Mouse (Mus musculus) right cerebral cortex, adult 2 months (tissue): ENCODE measurements around the gene Cdkal1.

Experiments
- DNase-seq, 2 experiments: peaks; one replicate each; pipeline ENCODE4 v3.0.0; 2021 to 2022; ENCODE audit warnings: low spot score in 2 of 2

Gene Cdkal1

DNA sequence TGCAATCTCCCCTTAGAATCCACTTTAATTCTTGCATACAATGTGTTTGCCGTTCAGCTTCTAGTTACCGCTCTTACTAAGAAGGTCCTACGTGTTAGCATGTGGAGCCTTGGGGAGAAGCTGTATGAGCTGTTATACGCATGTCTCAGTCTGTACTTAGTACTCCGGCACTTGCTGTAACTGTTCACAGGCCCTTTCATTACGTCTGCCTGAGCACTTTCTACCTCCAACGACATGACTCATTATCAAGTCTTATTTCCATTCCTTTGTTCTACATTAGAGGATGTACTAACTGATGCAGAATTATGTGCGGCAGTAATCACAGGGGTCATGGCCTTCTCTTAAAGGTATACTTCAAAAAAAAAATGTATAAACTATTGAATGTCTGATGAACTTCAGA lies 89.1 kb downstream of the Cdkal1 start:
- no peak for DNase-seq

DNA sequence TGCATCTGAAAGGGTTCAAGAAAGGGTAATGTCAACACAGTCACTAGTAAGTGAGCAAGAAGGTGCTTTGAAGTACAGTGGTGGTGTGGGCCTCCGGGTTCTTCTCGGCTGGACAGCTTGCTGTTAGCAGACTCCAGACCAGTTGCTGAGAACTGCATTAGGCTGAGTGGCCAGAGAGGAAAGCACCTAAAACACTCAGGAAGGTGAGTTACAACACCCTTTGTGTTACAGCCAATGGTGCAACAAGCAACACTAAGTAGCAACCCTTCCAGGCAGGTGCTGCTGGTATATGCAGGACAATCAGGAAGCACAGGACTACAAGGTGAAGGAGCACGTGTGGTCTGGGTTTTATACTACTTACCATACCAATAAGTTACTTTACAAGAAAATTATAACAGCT lies 90.2 kb downstream of the Cdkal1 start:
- no peak for DNase-seq

DNA sequence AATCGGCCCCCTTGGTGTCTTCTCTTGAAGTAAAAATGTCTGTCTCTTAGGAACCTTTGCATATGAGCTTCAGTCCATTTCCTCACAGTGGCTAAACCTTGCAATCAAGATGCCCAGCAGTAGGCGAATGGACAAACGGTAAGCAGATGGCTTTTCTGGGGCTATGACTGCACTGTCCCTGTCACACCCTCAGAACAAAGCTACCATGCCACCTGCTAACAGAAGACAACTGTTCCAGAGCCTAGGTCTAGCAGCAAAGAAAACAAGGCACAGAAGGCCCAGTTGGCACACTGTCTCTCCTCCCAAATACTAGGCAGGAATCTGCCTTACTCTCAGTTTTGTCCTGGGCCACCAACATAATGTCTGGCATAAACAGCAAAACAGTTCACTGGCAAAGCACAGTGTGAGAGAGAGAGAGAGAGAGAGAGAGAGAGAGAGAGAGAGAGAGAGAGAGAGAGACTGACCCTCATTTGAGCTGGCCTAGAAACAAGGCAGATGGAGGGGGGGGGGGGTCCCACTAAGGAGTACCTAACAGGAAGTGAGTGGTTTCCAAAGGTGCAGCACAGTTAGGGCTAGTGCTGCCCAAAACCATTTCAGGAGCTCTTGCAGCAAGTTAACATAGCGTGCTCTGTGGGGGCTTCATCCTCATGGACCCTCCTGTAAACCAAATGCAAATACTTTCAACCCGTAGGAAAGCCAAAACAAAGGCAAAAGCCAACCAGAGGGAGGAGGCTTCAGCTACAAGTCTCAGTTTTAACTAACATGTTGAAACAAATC lies 95.6 kb downstream of the Cdkal1 start:
- DNase-seq = no peak

DNA sequence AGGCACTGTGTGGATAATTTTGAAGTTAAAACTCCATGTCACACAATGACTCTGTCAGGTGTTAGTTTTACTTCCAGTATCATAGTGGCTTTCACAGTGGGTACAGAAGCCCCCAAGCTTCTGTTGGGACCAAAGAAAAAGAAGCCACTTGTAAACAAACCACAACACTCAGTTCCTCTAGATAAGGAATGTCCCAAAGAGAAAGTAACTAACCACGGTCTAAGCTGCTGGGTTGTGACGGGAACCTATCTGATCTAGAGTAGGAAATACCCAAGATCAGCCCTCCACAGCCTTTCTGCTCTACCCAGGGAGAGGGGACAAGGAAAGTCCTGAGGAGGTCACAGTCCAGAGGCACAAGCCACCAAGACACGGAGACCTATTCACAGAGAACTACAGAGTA lies 99.4 kb downstream of the Cdkal1 start:
- no peak for DNase-seq

DNA sequence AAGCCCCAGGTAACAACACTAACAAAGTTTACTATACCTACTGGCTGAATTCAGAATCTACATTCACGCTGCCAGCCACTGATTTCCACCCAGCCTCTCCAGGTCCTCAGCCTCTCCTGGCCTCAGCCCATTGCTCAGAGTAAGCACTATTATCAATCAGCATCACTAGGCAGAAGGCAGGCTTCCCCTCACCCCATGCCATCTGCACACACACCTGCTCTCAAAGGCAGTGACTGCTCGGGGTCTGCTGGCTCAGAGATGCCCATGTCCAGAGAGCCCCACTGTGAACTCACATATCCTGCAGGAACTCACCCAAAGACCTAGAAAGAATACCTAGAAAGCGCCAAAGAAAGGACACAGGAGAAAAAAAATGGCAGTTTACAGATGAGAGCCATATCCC lies 102.2 kb downstream of the Cdkal1 start:
- DNase-seq = no peak

DNA sequence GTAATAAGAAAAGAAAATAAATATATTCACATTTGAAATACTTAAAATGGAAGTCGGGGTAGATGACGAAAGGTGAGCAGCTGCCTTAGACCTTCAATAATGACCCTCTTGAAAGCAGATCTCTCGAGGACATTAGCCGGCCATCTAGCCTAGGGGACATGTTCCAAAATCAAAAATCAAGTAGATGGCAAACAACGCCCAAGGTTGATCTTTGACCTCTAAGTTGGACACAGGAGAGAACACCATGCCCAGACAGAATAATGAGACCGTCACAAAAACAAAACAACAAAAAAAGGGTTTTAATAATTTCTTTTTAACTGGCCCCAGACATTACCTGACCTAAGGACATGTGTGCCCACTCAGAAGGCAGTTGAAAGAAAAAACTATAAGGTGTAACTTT lies 103.4 kb downstream of the Cdkal1 start:
- DNase-seq = no peak

DNA sequence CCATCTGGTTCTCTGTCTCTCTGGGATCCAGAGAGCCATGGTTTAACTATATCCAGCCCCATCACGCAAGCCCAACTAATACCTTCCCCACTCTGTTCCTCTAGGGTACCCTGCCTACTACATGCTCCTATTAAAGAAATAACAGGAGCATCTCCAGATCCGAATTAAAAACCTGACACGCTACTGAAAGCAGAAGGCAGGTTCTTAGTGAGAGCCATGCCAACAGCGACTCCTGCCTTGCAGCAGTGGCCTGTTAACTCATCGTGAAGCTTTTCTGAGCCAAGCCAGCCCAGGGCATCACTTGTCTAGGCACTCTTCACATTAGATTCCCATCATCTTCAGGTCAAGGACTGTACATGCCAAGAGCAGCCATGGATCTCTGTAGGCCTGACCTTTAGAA lies 104.3 kb downstream of the Cdkal1 start:
- no peak for DNase-seq

DNA sequence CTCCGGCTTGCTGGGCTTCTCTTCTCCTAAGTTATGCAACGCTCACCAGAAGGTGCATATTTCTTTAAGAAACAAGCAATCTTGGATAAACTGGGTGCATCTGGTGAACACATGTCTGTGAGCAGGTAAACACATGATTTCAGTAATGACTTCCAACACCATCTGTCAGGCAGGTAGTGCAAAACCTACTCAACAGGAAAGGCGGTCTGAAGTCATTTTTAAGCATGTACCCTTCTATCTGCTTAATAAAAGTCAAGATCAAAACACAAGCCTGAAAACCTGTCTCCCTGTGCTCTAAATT lies 108.2 kb downstream of the Cdkal1 start:
- DNase-seq = no peak

DNA sequence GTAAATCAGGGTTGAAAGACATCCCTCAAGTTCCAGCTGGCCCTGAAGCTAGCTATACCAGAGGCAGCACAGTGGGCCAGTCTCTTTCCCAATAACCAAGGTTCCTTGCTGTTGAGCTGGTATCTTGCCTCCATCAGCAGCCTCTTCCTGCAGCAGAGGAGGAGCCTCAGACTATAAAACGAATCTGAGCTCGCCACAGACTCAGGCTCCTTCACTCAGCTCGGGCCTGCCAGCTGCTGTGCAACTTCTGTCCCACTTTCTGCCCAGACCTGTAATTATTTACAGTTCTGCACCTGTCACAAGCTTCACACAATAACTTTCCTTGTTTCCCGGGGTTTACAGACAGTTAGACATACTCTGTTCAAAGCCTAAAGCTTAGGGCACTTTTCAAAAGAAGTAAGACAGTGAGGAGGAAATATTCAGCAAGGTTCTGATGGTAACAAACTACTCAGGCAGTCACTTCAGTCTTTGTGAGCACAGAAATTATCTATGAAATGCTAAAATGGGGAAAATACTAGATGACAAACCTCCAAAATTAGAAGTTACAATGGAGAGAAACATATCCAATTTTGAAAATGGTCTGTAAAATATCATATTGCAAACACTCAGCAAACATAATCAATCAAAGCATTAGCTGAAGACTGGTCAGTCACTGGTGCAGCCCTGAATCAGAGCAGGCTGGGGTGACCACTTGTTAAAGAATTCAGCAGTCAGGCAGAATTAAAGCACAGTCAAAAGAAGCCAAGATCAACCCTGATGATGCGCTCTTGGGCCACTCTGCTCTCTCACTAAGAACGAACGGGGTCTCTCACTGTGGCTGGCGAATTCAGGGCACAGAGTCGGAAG lies 108.8 kb downstream of the Cdkal1 start:
- DNase-seq = peak; percentile 17 to 19

DNA sequence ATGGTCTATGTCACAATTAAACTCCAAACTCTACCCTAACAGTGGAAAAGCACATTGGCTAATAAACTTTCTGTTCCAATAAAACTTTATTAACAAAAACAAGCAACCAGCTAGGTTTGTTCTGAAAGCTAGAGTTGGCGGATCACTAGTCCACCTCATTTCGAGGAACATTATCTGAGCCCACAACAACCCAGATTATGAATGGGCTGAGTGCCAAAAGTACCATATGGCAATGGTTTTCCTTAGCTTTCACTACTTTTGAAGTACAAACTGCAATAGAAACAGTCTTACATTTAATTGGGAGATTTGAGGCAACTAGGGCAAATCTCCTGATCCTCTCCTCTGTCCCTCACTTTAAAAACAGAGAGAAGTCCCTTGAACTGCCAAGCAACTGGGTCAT lies 110.4 kb downstream of the Cdkal1 start:
- DNase-seq = peak; percentile 33 to 68

DNA sequence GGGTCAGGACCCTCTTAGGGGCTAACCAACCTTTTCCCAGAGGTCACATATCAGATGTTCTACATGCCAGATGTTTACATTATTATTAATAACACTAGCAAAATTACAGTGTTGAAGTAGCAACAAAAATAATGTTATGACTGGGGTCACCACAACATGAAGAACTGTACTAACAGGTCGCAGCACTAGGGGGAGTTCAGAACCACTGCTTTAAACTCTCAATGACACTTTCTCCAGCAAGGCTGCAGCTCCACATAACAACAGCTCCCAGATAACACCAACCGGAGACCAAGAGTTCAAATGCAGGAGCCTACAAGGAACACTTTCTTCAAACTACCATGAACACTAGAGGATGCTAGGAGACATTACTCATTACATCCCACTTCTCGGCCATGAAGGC lies 111.3 kb downstream of the Cdkal1 start:
- DNase-seq = no peak

DNA sequence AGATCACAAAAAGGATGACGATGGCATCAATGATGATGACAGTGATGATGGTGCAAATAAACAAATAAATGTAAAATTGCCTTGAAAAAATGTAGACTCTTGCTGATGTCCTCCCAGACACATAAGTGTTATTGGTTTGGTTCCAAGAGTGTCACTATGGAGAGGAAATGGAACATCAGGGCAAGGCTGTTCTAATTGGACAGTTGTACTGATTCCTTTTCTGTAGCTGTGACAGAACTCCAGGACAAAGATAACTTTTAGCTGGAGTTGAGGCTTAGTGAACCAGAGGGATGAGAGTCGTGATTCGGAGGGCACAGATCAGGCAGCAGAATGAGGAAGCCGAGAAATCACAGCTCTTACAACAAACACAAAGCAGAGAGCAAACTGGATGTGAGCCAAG lies 111.7 kb downstream of the Cdkal1 start:
- DNase-seq = no peak

DNA sequence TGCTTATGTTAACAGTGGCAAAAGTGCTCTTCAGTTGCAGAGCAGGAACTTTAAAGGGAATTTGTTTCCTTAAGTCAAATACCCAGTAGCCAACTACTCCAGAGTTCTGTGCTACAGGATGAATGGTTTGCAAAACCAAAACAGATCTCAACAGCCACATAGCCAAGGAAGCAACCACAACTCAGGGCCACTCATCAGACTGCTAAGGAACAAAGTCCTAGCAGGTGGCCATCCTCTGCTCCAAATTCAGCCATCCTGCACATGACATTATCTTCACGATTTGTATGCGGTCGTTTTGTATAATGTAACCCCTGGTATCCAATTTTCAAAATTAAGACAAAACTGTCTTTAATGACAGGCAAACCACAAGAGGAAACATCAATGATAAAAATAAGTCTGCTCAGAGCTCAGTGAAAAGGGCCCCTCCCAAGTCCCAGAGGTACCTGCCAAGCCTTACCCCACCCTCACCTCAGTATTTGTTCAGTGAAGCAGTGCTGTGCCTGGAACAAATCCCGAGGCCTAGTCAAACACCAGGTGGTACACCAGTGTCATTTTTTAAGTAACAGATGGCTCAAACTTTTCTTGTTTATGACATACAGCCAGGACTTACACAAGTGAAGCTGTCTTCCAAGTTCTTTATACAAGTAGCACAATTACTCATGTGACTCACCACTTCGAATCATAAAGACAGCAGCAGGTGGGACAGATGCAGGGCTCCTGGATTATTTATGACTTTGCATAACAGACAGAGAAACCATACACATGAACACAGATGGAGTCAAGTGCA lies 117.6 kb downstream of the Cdkal1 start:
- DNase-seq = peak; percentile 29 to 45

DNA sequence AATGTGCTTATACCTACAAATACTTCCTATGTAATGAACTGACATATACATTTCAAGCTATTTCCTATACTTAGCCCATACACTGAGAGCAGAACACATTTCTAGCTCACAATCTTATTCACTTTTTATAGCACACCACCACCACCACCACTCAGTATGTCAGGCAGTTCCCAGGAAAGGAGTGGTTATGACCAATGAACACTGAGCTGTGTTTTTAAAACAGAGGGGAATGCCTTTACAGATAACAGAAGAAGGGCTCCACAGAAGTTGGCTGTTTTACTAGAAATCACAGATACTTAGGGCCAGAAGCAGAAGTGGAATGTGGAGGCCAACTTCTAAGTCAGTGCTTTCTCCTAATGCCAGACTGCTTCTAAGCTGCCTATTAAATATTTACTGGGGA lies 121.0 kb downstream of the Cdkal1 start:
- no peak for DNase-seq

DNA sequence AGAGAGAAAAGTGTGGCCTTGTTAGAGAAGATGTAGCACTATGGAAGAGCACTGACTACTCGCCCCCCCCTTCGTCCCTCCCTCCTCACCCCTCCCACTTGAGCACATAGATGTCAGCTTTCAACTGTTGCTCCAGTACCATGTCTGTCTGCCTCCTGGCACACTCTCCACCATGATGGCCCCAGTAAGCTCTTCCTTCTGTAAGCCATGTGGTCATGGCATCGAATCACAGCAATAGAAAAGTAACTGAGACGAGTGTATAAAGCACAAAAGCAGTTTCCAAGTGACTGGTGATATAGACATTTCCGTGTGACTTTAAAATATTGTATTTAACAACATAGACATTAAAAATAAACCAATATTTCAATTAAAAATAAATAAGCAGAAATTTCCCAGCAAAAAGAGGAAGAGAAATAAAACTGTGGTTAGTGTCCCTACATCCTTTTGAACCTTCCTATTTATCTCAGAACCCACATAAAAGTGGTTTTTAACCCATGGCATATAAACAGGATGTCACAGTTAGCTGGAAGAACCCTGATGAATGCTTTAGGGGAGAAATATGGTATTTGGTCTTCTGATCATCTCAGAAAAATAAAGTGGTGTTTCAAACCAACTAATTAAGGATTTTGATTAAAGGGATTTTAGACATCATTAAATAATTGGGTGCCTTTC lies 129.2 kb downstream of the Cdkal1 start:
- no peak for DNase-seq

DNA sequence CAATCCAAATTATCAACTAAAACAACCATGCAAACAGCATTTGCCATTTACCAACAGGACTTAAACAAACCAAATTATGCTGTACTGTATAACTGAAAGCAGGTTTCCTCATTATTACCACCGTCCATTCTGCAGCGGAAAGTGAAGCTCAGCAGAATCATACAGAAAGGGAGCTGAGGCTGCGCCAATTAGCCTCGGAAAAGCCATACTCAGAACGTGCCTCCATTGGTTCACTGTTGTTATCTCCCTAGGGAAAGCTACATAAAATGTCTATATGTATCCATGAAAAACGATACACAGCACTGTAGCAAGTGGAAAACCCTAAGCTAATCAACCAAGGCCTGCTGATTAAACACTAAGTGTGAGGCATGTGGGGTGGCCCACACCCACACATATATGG lies 130.6 kb downstream of the Cdkal1 start:
- DNase-seq = no peak

DNA sequence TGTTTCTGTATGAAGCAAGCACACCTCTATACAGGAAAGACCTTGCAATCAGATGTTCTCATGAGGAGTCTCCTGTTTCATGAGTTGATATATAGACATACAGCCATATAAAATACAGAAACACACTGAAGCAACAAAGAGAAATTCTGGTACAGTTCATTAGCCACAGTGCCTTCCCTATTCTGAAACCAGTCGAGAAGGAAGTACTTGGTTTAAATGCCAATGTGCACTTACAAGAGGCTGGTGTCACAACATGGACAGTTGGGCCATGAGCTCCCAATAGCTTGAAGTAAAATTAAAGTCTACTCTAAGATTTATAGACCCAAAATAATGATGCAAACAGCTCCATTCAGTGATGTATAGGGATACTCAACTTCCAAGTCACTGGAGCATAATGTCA lies 132.3 kb downstream of the Cdkal1 start:
- no peak for DNase-seq

DNA sequence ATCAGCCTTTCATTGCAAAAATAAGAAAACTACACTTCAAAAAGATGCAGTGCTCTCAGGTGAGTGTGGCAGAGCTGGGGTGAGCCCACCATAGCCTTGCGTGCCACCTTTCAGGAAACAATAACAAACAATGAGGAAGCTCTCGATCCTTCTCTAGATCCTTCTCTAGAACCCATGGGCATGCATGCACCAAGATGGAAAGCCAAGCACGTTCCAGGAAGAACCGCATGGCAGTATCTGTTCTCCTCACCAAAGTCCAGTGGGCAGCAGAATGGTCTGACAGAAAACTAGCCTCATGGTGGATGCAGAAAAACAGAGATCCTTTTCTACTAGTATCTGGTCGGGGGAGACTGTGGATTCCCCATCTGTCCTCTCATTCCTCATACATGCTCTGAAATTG lies 134.3 kb downstream of the Cdkal1 start:
- DNase-seq = no peak

DNA sequence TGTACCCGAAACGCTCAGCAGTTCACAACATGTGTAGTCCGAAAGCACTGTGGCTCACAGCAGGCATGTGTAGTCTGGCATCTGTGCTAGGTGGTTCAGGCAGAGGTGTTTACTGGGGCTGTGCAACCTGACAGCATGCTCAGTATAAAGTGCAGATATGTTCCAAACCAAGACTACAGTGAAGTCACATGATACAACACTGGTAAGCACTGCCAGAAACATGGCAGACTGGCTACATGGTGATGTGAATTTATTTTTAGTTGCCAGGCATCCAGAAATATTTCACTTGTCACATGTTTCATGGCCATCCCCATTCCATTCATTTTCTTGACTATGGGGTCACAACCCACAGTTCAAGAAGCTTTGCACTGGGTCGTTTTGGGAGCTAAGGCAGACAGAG lies 138.9 kb downstream of the Cdkal1 start:
- DNase-seq = no peak

DNA sequence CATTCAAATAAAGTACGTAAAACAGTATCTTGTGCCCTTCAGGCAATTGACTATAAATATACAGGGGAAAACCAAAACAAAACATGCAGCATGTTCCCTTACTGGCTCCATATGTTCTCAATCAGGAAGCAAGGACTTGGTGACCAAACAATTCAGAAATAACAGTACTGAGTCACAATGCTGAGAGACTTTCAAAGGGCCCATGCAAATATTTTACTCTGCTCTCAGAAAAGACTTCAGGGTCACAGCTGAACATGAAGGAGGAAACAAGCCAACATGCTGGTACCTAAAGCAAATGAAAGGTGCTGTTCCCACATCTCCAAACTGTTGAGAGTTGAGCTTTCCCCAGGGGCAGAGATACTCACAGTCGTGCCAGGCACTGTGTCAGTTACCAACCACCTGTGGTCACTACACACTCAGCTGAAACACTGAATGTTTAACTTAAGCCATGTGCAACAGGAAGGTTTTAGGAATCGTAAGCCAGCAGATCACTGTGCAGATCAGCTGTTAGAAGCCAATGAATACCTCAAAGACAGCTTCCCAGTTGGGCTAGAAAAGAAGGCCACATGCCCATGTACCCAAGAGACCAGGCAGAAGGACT lies 140.1 kb downstream of the Cdkal1 start:
- DNase-seq = no peak

DNA sequence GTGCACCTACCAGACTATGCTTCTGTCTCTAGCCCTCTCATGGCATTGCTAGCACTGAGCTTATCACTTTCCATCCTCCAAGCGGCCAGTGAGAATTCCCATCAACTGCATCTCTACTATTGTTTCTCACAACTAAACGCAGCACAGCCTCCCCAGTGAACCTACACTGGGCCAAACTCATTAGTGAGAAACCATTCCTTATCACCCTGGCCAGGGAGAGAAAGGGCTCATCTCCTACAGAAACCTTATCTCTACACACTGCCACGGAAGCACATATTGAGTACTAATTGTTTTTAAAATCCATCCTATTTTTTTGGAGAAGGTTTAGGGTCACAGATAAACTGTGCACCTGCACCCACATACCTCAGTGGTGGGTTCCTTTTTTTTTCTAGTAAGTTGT lies 147.9 kb downstream of the Cdkal1 start:
- no peak for DNase-seq

DNA sequence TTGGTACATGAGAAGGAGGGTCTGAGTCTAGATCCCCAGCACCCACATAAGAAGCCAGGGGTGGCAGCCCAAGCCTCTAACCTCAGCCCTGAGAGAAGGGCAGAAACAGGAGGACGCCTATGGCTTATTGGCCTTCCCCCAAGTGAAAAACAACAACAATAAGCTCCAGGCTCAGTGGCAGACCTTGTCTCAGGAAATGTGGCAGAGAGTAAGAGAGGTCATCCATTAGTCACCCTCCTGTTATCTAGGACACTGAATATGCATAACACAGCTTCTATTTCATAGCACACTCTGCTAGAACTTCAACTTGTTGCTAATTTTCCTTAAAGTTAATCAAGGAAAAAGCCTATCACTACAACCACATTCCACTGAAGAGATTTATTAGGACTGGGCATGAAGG lies 154.1 kb downstream of the Cdkal1 start:
- no peak for DNase-seq
